Mouse (Mus musculus): ENCODE results near the gene Gm3383.
"Not testable (repeated sequence)": the region's sequence is repeated elsewhere in the genome, so short reads cannot be mapped to it uniquely, and the experiment has no call there.

- TF ChIP-seq BHLHE40 (IDR thresholded peaks at IDR 0.05; ENCODE audit: borderline replicate concordance, low read depth, low read length); CTCF (IDR thresholded peaks at IDR 0.05 in 2 of 3, conservative IDR thresholded peaks at IDR 0.05 in 1 of 3; ENCODE audit: control insufficient read depth in 1 of 3, insufficient read depth in 1 of 3, low read depth in 2 of 3, low read length in 3 of 3, poor library complexity in 1 of 3, severe bottlenecking in 1 of 3); TBP (IDR thresholded peaks at IDR 0.05; ENCODE audit: low read depth, low read length); POLR2A (IDR thresholded peaks at IDR 0.05; ENCODE audit: control insufficient read depth in 1 of 2, insufficient read depth in 1 of 2, low read depth in 1 of 2, low read length in 2 of 2, poor library complexity in 1 of 2); POLR2AphosphoS2 (IDR thresholded peaks at IDR 0.05; ENCODE audit: low read length); UBTF (IDR thresholded peaks at IDR 0.05; ENCODE audit: borderline replicate concordance, insufficient read depth, low read depth, low read length); GATA1 (IDR thresholded peaks at IDR 0.05; ENCODE audit: low read depth, low read length); EP300 (IDR thresholded peaks at IDR 0.05; ENCODE audit: low read depth in 1 of 2, low read length in 2 of 2); ZC3H11A (IDR thresholded peaks at IDR 0.05; ENCODE audit: low read depth, low read length); NRF1 (IDR thresholded peaks at IDR 0.05; ENCODE audit: insufficient read depth, low read depth, low read length, poor library complexity, severe bottlenecking): not testable (repeated sequence)
Observed at GRCm38 (mm10) chr14:5807882-5808281, at the start of gene Gm3383.

Measured in MEL (cell line).